Mouse (Mus musculus) CD4-positive, CD25-positive, alpha-beta regulatory T cell, adult 4 months (primary cell): Measurements from ENCODE around the gene Zfp597. TPM values are rescaled to one million over a fixed set of nuclear protein-coding genes. Genes with fewer than 3 reads are reported as not detected.

ENCODE experiments used
- ATAC-seq: one replicate; pipeline ENCODE4 v1.8.0; 2017
- polyA plus RNA-seq, 2 experiments: library from polyadenylated mRNA; unstranded; fragments of 100-300 nt; shearing (Covaris generic); gene quantifications; one replicate each; pipeline ENCODE4 v1.2.1; 2017

Gene Zfp597
- 10 to 100 TPM; 10.4 to 14.0 TPM for polyA plus RNA-seq

GRCm38 (mm10) chr16:3884201-3885064, at the start of gene Zfp597, which contains the start of gene Gm20695:
Gene Zfp597, minus strand, starts transcription at chr16:3884561.
Gene Gm20695, plus strand, starts transcription at chr16:3884648.
- ATAC-seq, result peak; percentile 96

- no peak for ATAC-seq
Observed at GRCm38 (mm10) chr16:3934091-3934490, 49.7 kb upstream of the Zfp597 start.

GRCm38 (mm10) chr16:3933536-3933935, 49.2 kb upstream of the Zfp597 start:
- no peak for ATAC-seq

DNA sequence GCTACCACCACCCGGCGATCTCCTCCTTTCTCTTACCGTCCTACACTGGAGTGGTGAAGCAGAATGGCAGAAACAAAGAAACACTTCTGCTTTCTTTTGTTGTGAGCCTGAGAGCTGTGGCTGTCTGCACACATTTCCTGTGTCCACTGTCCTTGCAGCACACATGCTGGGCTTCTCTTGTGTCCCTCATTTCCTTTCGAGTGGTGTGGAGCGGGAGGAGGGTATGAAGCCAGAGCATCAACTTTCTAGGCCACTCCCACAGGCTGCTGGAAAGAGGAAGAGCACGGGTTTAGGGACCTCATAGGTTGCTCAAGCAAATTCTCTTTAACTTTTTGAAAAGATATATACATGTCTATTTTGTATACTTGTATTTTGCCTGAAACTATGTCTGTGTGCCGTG, 44.8 kb upstream of the Zfp597 start:
- no peak for ATAC-seq

- no peak for ATAC-seq
Observed at GRCm38 (mm10) chr16:3928582-3928981, 44.2 kb upstream of the Zfp597 start.

DNA sequence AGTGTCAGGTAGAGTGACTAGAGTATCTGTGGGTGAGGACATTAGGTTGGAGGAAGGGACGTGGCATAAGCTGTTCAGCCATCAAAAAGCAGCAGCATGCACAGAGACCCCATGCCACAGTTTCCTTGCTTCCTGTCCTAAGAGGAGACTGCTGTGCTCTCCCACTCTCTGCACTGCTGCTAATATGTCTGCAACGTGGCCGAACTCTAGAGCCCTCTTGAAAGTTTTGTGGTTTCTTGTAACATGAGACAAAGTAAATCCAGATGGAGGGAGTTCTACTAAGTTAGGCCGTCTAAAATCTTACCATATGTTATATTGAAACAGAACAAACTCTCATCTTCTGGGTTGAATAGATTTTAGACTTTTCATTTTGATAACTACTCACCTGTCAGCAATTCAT, 39.6 kb upstream of the Zfp597 start:
- no peak for ATAC-seq

DNA sequence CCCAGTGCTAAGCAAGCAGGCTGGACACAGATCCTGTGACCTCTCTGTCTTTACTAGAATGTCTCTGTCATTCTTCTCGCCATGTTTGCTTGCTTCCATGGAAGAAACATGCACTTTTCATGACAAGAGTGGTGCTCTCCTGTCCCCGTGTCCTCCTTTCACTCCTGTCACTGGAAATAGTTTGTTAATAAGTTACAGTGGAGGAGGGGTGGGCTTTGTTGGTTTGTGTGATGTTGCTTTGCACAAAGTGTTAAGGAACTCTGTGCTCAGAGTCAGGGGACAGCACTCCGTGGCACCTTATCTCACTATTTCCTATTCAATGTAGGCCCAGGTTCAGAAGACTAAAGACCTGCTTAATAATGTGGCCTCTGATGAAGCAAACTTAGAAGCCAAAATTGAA, 39.2 kb upstream of the Zfp597 start:
- no peak for ATAC-seq

DNA sequence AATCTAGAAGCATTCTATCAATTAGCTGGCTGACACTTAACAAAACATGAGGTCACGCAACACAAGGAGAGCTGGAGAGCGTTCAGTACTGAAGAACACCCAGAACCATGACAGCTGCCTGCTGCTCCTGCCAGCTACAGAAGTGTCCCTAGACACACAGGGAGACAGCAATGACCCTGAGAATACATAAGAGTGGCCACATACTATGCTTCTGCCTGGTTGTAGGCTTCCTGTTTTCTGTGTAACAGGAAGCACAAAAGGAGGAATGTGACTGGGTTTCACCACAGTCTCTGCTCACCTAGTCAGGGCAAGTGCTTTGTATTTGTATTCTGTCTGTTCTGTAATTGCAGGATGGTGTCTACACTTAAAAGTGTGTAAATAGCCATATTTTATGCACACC, 36.4 kb upstream of the Zfp597 start:
- ATAC-seq, result no peak

DNA sequence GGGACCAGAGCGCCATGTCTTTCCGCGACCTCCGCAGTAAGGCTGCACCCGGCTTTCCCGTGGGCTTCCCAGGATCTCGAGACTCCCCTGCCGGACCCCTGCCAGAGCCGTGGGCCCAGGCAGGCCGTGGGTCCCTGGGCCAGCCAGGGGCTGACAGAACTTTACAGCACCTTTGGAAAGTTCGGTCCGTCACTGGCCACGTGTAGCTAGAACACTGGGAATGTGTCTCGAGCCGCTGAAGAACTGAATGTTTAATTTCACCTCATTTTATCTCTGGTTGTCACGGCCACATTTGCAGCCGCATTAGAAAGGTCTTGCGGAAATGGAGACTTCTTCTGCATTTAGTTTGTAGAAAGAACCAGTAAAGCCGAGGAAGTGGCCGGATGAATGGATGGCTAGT, 24.8 kb upstream of the Zfp597 start:
- peak; percentile 31 for ATAC-seq

DNA sequence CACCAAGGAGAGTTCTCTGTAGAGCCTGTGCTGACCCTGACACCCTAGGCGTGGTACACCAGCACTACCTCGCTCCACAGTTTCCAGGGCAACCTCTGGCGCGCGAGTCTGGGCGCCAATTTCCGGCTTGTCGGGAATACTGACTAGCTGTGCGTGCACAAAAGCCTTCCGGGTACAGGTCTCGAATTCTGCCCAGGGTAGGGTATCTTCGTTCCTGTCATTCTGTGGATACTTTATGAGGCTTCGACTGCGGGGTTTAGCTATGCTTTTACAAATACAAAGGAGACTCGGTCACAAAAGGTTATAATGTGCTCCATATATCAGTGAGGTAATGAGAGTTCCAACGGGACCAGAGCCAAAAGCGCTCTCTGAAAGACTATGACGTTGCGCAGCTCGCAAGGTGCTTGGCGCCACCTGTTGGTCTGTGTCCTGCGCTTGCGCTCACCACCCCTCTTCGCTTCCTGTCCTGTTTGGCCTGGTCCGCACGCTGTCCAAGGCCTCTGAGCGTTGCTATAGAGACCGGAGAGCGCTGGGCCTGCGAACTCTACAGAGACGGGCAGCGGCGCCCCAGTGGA, 24.3 kb upstream of the Zfp597 start, which contains the start of the genes 1700037C18Rik and Cluap1:
TSS of gene 1700037C18Rik (minus strand) at position 153 of the 575 bp plus-strand sequence.
TSS of gene Cluap1 (plus strand) at position 265 of the 575 bp plus-strand sequence.
- ATAC-seq, result peak; percentile 83

DNA sequence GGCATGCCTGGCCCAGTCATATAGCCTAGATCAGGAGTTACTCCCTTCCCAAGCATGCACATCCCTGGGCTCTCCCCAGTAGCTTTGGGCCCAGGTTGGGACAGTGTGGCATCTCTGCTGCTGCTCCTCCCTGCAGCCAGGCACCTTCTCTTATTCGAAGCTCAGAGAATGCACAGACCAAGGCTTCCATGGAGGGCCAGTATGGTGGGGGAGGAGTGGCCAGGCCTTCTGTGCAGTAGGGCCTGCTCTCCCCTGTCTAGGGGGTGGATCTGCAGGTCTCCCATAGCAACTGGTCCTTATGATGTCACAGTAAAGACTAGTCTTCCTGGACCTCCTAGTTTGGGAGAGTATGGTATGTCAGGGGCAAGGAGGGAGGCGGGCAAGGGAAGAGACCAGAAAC, 23.1 kb upstream of the Zfp597 start:
- no peak for ATAC-seq

- ATAC-seq, result no peak
Observed at GRCm38 (mm10) chr16:3896553-3896952, 12.2 kb upstream of the Zfp597 start.

DNA sequence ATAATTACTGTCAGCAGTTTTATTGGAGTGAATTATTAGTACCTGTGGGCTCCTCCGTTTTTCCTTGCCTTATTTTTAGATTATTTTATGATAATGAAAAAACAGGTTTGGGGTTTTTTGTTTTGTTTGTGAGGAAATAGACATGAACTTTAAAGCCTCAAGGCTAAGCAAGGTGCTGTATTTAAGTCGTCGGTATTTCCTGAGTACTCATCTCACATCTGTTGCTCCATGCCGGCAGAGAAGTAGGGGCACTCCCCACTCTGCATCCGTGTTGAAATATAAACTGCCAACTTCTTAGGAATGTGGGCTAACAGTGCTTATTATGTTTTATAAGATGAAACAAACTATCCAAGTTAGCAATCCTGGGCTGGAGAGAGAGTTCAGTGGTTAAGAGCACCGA, 11.7 kb upstream of the Zfp597 start:
- peak; percentile 52 for ATAC-seq

GRCm38 (mm10) chr16:3895173-3895792, 10.9 kb upstream of the Zfp597 start:
- ATAC-seq, result peak; percentile 94

DNA sequence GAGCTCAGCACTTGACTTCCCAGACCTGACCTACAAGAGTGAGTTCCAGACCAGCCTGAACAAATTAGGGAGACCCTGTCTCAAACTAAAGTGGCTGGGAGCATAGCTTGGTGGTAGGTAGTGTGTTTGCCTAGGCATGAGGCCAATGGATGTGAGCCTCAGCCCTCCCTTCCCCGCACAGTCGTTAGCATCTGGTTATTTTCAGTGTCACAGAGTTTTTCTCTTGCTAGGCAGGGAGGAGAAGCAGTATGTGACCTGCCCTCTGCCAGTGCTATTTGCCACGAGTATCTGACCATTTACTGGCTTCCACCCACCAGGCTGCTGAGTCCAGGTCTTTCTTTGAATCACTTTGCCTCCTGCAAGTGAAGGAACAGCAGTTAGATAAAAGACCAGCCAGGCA, 9.4 kb upstream of the Zfp597 start:
- ATAC-seq, result no peak

DNA sequence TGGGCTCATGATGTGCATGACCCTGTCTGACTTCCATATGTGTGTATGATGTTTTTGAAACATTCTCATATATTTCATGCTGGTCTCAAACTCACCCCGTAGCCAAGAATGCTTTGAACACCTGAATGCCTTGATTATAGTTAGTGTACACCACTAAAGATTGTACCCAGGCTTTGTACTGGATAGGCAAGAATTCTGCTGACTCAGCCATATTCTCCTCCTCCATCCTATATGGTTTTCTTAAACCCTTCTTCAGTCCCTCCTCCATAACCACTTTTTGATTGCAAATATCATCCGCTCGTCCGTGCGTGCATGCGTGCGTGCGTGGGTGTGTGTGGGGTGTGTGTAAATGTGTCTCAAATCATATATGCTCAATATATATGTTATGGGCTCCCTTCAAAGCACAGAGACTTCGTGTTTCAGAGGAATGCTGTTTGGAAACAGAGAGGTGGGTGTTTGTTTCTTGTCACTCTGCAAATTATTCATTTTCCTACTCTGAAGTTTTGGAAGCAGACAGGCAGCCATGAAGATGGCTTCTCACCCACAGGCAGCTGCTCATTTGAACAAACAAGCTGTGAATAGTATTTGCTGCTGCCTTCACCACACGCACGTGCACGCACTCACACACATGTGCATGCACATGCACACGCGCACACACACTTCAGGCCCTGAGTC, 7.4 kb upstream of the Zfp597 start:
- ATAC-seq, result no peak

GRCm38 (mm10) chr16:3885065-3885670, 807 bp upstream of the Zfp597 start:
- no peak for ATAC-seq

- no peak for ATAC-seq
Observed at GRCm38 (mm10) chr16:3876346-3876745, 8.0 kb downstream of the Zfp597 start.

DNA sequence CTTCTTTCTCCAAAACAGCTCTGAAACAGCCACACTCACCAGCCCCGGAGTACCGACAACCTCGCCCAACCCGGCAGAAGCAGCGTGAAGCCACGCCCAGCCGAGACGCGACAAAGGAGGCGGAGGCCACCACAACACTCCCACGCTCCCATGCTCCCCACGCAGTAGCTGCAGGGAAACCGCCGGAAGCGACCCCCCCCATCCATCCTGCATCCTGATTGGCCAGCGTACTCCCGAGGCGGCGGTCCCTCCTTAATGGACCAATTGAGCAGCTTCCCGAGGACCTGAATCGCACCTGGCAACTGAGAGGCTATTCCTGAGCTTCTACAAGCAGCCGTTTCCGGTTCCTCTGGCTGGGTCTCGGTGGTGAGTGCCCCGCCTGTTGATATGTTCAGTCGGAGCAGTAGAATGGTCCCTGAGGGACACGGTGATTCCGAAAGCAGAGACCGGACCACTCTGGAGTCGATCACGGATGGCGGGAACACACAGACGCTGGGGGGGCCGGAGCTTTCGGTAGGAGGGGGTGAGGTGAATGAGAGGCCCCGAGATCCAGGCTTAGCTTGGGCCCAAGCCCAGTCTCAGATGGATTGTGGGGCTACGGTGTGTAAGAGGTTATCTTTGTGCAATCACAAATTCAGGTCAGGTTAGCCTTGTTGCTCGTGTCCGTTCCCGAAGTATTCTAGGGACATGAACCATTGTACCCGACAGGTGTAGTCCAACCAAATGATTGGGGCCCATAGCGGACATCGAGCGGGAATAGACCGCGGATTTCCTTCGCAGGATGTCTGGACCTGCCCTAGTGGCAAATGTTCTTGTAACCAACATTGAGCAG, 11.9 kb downstream of the Zfp597 start, which contains the start of gene Naa60:
TSS of gene Naa60 (plus strand) at position 160 of the 832 bp plus-strand sequence.
- ATAC-seq, result peak; percentile 96

DNA sequence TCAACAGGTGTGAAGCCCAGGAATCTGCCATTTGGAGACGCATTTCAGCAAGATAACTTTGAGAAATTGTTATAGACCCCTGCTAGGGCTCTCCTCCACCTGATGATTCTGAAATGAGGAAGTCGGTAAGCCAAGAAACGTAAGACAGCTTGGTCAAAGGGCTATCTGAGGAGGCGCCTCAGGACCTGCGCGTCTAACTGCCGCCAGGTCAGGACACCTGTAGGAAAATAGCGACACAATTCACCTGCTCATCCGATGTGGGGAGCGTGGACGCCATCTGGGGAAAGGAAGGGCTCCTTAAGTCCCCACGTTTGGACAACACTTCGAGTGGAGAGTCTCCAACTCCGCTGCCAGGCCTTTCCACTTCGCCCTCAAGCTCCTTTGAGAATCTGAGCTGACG, 12.5 kb downstream of the Zfp597 start:
- ATAC-seq, result peak; percentile 5

DNA sequence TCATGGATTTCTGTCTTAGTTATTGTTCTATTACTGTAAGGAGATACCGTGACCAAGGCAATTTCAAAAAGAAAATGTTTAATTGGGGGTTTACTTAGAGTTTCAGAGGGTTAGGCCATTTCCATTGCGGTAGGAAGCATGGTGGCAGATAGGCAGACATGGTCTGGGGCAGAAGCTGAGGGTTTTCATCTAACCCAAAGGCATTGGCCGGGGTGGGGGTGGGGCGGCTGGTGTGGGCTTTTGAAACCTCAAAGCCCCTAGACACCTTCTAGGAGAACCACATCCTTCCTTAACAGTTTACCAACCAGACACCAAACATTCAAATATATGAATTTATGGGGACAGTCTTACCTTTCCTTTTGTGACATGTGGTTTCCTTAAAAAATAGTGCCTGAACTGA, 25.1 kb downstream of the Zfp597 start:
- ATAC-seq, result no peak
